Mouse (Mus musculus) midbrain, embryonic 11.5 days (tissue): ENCODE measurements around the gene Lama5. TPM values are rescaled to one million over a fixed set of nuclear protein-coding genes. Genes with fewer than 3 reads are reported as not detected.

Experiments used
- ATAC-seq: fragments of 200-750 bp; cut with Nextera tagmentation; 2 replicates; pipeline ENCODE4 v1.8.0; 2017; ENCODE audit warnings: moderate TSS enrichment, moderate library complexity; ENCODE audit not compliant: low FRiP score
- DNase-seq: peaks from one replicate; pipeline ENCODE4 v3.0.0; 2015; ENCODE audit warnings: low spot score; ENCODE audit errors: missing footprints
- H3K27ac ChIP-seq: fragments of 300-500 bp; sonication (generic); 2 replicates; pipeline ENCODE4 v1.5.1; 2014; ENCODE audit warnings: low read depth, low read length
- H3K27me3 ChIP-seq: fragments of 300-500 bp; sonication (generic); 2 replicates; pipeline ENCODE4 v1.6.1; 2014; ENCODE audit warnings: mild to moderate bottlenecking, low read length, moderate library complexity, mixed read lengths; ENCODE audit not compliant: control insufficient read depth, insufficient read depth
- H3K36me3 ChIP-seq: fragments of 300-500 bp; sonication (generic); 2 replicates; pipeline ENCODE4 v1.6.1; 2014; ENCODE audit warnings: mild to moderate bottlenecking, low read length, moderate library complexity, mixed read lengths; ENCODE audit not compliant: control insufficient read depth, insufficient read depth
- H3K4me1 ChIP-seq: fragments of 300-500 bp; sonication (generic); 2 replicates; pipeline ENCODE4 v1.6.1; 2014; ENCODE audit warnings: low read length; ENCODE audit not compliant: control insufficient read depth, insufficient read depth
- H3K4me2 ChIP-seq: fragments of 300-500 bp; sonication (generic); 2 replicates; pipeline ENCODE4 v1.6.1; 2014; ENCODE audit warnings: mild to moderate bottlenecking, moderate library complexity
- H3K4me3 ChIP-seq: fragments of 300-500 bp; sonication (generic); 2 replicates; pipeline ENCODE4 v1.5.1; 2014; ENCODE audit warnings: low read depth, low read length
- H3K9ac ChIP-seq: fragments of 300-500 bp; sonication (generic); 2 replicates; pipeline ENCODE4 v1.6.1; 2014; ENCODE audit warnings: low read length
- H3K9me3 ChIP-seq: fragments of 300-500 bp; sonication (generic); 2 replicates; pipeline ENCODE4 v1.6.1; 2016; ENCODE audit warnings: low read length; ENCODE audit not compliant: control insufficient read depth
- WGBS: fragments of 180-500 bp; shearing (Covaris S2); extraction: QIAGEN DNeasy Blood & Tissue Kit; methylation state at CpG from one replicate; pipeline ENCODE4 v1.1.7; 2014; 5-methylcytosine and 5-hydroxymethylcytosine counted together
- polyA plus RNA-seq: library from polyadenylated mRNA; unstranded; fragments of >200 nt; fragmentation: Nextera tagmentation; extraction: Ambion mirVana; gene quantifications from 2 replicates; pipeline ENCODE4 v1.2.1, GENCODE M21; 2014

Lama5 gene
- polyA plus RNA-seq, 1 experiment from 2014 or later, result 3.9 TPM

DNA sequence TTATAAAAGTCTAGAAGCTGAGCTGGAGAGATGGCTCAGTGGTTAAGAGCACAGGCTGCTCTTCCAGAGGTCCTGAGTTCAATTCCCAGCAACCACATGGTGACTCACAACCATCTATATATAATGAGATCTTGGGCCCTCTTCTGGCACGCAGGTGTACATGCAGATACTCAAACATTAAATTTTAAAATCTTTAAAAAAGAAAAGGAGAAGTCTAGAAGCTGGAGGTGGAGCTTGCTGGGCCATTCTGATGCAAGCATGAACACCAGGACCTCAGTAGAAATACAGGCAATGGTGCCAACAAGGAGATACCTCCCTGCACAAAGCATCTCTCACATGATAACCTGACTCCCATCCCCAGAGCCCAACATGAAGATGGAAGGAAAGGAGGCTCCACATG lies 16.7 kb downstream of the Lama5 start:
- Histone ChIP-seq H3K4me3 (no peak overlapping the region), H3K27me3 (no peaks in the 10 kb centered on the region), H3K4me1 (no peaks in the 10 kb centered on the region), H3K27ac (no peak overlapping the region), H3K9ac (no peak overlapping the region), H3K9me3 (no peaks in the 10 kb centered on the region; the same call in 1 of the 2 replicates), H3K4me2 (no peak overlapping the region), H3K36me3 (no peaks in the 10 kb centered on the region)
- ATAC-seq (no peak), DNase-seq (no peak)
- WGBS, result 68% methylated on average over 1 of the region's 1 CpGs

DNA sequence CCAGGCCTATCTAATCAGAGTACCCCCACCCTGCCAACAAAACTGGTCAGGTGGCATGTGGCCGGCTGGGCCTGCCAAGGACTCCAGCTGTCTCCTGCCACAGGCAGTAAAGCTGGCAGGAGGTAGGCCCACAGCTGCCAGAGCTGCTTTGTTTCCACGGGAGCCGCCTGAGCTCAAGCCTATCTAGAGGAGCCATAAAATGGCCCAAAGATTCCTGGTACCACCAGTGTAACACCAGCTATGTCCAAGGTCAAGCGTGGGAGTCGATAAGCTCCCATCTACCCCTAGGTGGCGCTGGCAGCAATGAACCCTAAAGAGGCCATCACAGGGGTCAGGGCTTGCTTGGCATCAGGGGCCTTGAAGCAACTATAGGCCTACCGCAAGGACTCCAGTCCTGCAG lies 17.8 kb downstream of the Lama5 start:
- Histone ChIP-seq H3K36me3 (no peaks in the 10 kb centered on the region), H3K9ac (no peak overlapping the region), H3K4me3 (no peak overlapping the region), H3K27ac (no peak overlapping the region), H3K4me1 (no peaks in the 10 kb centered on the region), H3K4me2 (no peak overlapping the region), H3K9me3 (no peaks in the 10 kb centered on the region; the same call in 1 of the 2 replicates), H3K27me3 (no peaks in the 10 kb centered on the region)
- 70% methylated on average over 7 of the region's 7 CpGs for WGBS
- DNase-seq (peak; percentile 87), ATAC-seq (no peak)

DNA sequence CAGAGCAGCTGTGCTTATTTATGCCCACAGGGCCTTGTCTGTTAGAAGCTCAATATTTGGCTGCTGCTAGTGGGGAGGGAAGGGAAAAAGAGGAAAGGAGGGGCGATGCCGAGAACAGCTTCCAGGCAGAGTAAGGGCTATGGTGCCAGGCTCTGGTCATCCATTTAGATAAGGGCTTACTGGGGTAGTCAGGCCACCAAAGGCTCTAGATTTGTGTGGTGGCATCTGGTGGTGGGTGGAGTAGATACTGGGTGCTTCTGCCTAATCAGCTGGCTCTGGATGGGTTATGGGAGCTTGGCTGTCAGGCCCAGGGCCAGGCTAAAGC lies 19.7 kb downstream of the Lama5 start:
- H3K4me1 ChIP-seq, result no peaks in the 10 kb centered on the region
- no peaks in the 10 kb centered on the region for H3K27me3 ChIP-seq
- H3K36me3 ChIP-seq, result no peaks in the 10 kb centered on the region
- no peak overlapping the region for H3K4me2 ChIP-seq
- H3K4me3 ChIP-seq, result no peak overlapping the region
- no peaks in the 10 kb centered on the region for H3K9me3 ChIP-seq
- H3K27ac ChIP-seq, result no peak overlapping the region
- DNase-seq (no peak), ATAC-seq (no peak)
- WGBS, result 93% methylated on average over 2 of the region's 2 CpGs
- no peak overlapping the region for H3K9ac ChIP-seq

GRCm38 (mm10) chr2:180205083-180205955 lies 20.3 kb downstream of the Lama5 start:
- Histone ChIP-seq H3K27ac (no peak overlapping the region), H3K9me3 (no peaks in the 10 kb centered on the region), H3K9ac (no peak overlapping the region), H3K36me3 (no peaks in the 10 kb centered on the region), H3K4me2 (no peak overlapping the region), H3K4me3 (no peak overlapping the region), H3K4me1 (no peaks in the 10 kb centered on the region), H3K27me3 (no peaks in the 10 kb centered on the region)
- peak; percentile 61 for ATAC-seq
- no peak for DNase-seq
- WGBS, result 88% methylated on average over 12 of the region's 12 CpGs

GRCm38 (mm10) chr2:180204501-180204900 lies 21.2 kb downstream of the Lama5 start:
- 91% methylated on average over 9 of the region's 9 CpGs for WGBS
- no peak overlapping the region for H3K27ac ChIP-seq
- no peaks in the 10 kb centered on the region for H3K27me3 ChIP-seq
- H3K36me3 ChIP-seq, result no peaks in the 10 kb centered on the region
- ATAC-seq, result no peak
- no peaks in the 10 kb centered on the region for H3K9me3 ChIP-seq
- no peak overlapping the region for H3K9ac ChIP-seq
- no peaks in the 10 kb centered on the region for H3K4me1 ChIP-seq
- no peak for DNase-seq
- H3K4me3 ChIP-seq, result no peak overlapping the region
- no peak overlapping the region for H3K4me2 ChIP-seq

- H3K9me3 ChIP-seq, result no peaks in the 10 kb centered on the region
- no peak for DNase-seq
- 73% methylated on average over 10 of the region's 10 CpGs for WGBS
- H3K27ac ChIP-seq, result no peak overlapping the region
- no peak for ATAC-seq
- H3K4me2 ChIP-seq, result no peak overlapping the region
- no peak overlapping the region for H3K9ac ChIP-seq
- H3K4me3 ChIP-seq, result no peak overlapping the region
- H3K27me3 ChIP-seq, result no peaks in the 10 kb centered on the region
- H3K4me1 ChIP-seq, result no peaks in the 10 kb centered on the region
- no peaks in the 10 kb centered on the region for H3K36me3 ChIP-seq
Measured at GRCm38 (mm10) chr2:180202805-180203204, 22.9 kb downstream of the Lama5 start.

GRCm38 (mm10) chr2:180202263-180202662 lies 23.4 kb downstream of the Lama5 start:
- Histone ChIP-seq H3K4me3 (no peak overlapping the region), H3K9me3 (no peaks in the 10 kb centered on the region), H3K27ac (no peak overlapping the region), H3K27me3 (no peaks in the 10 kb centered on the region), H3K36me3 (no peaks in the 10 kb centered on the region), H3K9ac (no peak overlapping the region), H3K4me1 (no peaks in the 10 kb centered on the region), H3K4me2 (no peak overlapping the region)
- ATAC-seq (no peak), DNase-seq (no peak)
- WGBS, result 94% methylated on average over 14 of the region's 14 CpGs

- 73% methylated on average over 9 of the region's 9 CpGs for WGBS
- Histone ChIP-seq H3K9ac (no peak overlapping the region), H3K36me3 (no peaks in the 10 kb centered on the region), H3K4me3 (no peak overlapping the region), H3K4me1 (no peaks in the 10 kb centered on the region), H3K27ac (no peak overlapping the region), H3K4me2 (no peak overlapping the region), H3K9me3 (no peaks in the 10 kb centered on the region), H3K27me3 (no peaks in the 10 kb centered on the region)
- no peak for DNase-seq
- ATAC-seq, result no peak
Measured at GRCm38 (mm10) chr2:180201303-180201702, 24.4 kb downstream of the Lama5 start.

- Histone ChIP-seq H3K36me3 (no peaks in the 10 kb centered on the region), H3K4me2 (no peak overlapping the region)
Measured at GRCm38 (mm10) chr2:180200681-180201080, 25.0 kb downstream of the Lama5 start.

More at GRCm38 (mm10) chr2:180200681-180201080, 25.0 kb downstream of the Lama5 start:
- Histone ChIP-seq H3K4me1 (no peaks in the 10 kb centered on the region), H3K9me3 (no peaks in the 10 kb centered on the region), H3K27ac (no peak overlapping the region), H3K9ac (no peak overlapping the region), H3K27me3 (no peaks in the 10 kb centered on the region), H3K4me3 (no peak overlapping the region)
- WGBS, result 63% methylated on average over 11 of the region's 11 CpGs
- DNase-seq (no peak), ATAC-seq (0 out of 2 replicates have a peak, but pooled peaks have one; percentile 9)
